Mouse (Mus musculus) stomach, postnatal 0 days (tissue): ENCODE results near the gene Gcc2. TPM values are rescaled to one million over a fixed set of nuclear protein-coding genes. Genes with fewer than 3 reads are reported as not detected.

ENCODE experiments used
- ATAC-seq: fragments of 200-750 bp; cut with Nextera tagmentation; 2 replicates; pipeline ENCODE4 v1.8.0; 2017; ENCODE audit not compliant: low FRiP score, low TSS enrichment
- DNase-seq: peaks from one replicate; pipeline ENCODE4 v3.0.0-alpha.2; 2016; ENCODE audit warnings: low spot score
- H3K27ac ChIP-seq: fragments of 300-500 bp; sonication (generic); replicated peaks from 2 replicates; pipeline ENCODE4 v1.5.1; 2014; ENCODE audit warnings: mild to moderate bottlenecking, control low read depth
- H3K27me3 ChIP-seq: fragments of 300-500 bp; sonication (generic); 2 replicates; pipeline ENCODE4 v1.6.1; 2014; ENCODE audit warnings: low read length; ENCODE audit not compliant: control insufficient read depth, insufficient read depth
- H3K36me3 ChIP-seq: fragments of 300-500 bp; sonication (generic); 2 replicates; pipeline ENCODE4 v1.6.1; 2014; ENCODE audit warnings: low read length, mixed read lengths; ENCODE audit not compliant: control insufficient read depth, insufficient read depth
- H3K4me1 ChIP-seq: fragments of 300-500 bp; sonication (generic); replicated peaks from 2 replicates; pipeline ENCODE4 v1.6.1; 2014; ENCODE audit warnings: antibody characterized with exemption; ENCODE audit not compliant: control insufficient read depth, insufficient read depth
- H3K4me2 ChIP-seq: fragments of 300-500 bp; sonication (generic); replicated peaks from 2 replicates; pipeline ENCODE4 v1.6.1; 2014; ENCODE audit warnings: low read depth, mild to moderate bottlenecking, control low read depth, moderate library complexity
- H3K4me3 ChIP-seq: fragments of 300-500 bp; sonication (generic); 2 replicates; pipeline ENCODE4 v1.5.1; 2014; ENCODE audit warnings: low read depth, low read length, control low read depth
- H3K9ac ChIP-seq: fragments of 300-500 bp; sonication (generic); 2 replicates; pipeline ENCODE4 v1.6.1; 2014; ENCODE audit warnings: mild to moderate bottlenecking, low read length, control low read depth, mixed read lengths
- H3K9me3 ChIP-seq: fragments of 300-500 bp; sonication (generic); 2 replicates; pipeline ENCODE4 v1.6.1; 2016; ENCODE audit warnings: low read length; ENCODE audit not compliant: control insufficient read depth
- CTCF ChIP-seq: IDR thresholded peaks from 2 replicates; pipeline ENCODE4 v1.5.1; 2016; ENCODE audit warnings: antibody characterized with exemption, low read depth, mild to moderate bottlenecking, moderate library complexity
- EP300 ChIP-seq: optimal IDR thresholded peaks from 2 replicates; pipeline ENCODE3; 2016; ENCODE audit warnings: antibody characterized with exemption
- WGBS: fragments of 180-500 bp; shearing (Covaris S2); extraction: QIAGEN DNeasy Blood & Tissue Kit; methylation state at CpG from one replicate; pipeline ENCODE4 v1.1.7; 2014; 5-methylcytosine and 5-hydroxymethylcytosine counted together
- polyA plus RNA-seq: library from polyadenylated mRNA; unstranded; fragments of >200 nt; fragmentation: Nextera tagmentation; extraction: Ambion mirVana; gene quantifications from 2 replicates; pipeline ENCODE4 v1.2.1, GENCODE M21; 2015

Gene Gcc2
- polyA plus RNA-seq, 1 experiment from 2014 or later = 65.7 TPM

GRCm38 (mm10) chr10:58310791-58311190 lies 55.5 kb downstream of the Gcc2 start:
- Histone ChIP-seq H3K9ac (no peak overlapping the region), H3K4me3 (no peak overlapping the region), H3K36me3 (peaks cover 6% of the 10 kb centered on the region), H3K4me2 (no peak overlapping the region), H3K9me3 (no peaks in the 10 kb centered on the region), H3K27me3 (no peaks in the 10 kb centered on the region), H3K27ac (no peak overlapping the region), H3K4me1 (no peaks in the 10 kb centered on the region)
- WGBS = 65% methylated on average over 1 of the region's 1 CpGs
- DNase-seq = no peak
- peak; percentile 40; the same call in 1 of the 2 replicates for ATAC-seq
- no peak for TF ChIP-seq CTCF
- no peak for TF ChIP-seq EP300

GRCm38 (mm10) chr10:58312887-58313286 lies 57.6 kb downstream of the Gcc2 start:
- Histone ChIP-seq H3K4me3 (no peak overlapping the region), H3K9ac (no peak overlapping the region), H3K27ac (no peak overlapping the region), H3K27me3 (no peaks in the 10 kb centered on the region), H3K9me3 (no peaks in the 10 kb centered on the region), H3K4me1 (no peaks in the 10 kb centered on the region), H3K4me2 (no peak overlapping the region), H3K36me3 (peaks cover 2% of the 10 kb centered on the region)
- no peak for ATAC-seq
- 95% methylated on average over 5 of the region's 5 CpGs for WGBS
- no peak for DNase-seq
- TF ChIP-seq CTCF (peak; percentile 41; the same call in 1 of the 2 replicates), EP300 (no peak)

GRCm38 (mm10) chr10:58320881-58321280 lies 65.6 kb downstream of the Gcc2 start:
- Histone ChIP-seq H3K36me3 (no peaks in the 10 kb centered on the region), H3K9ac (no peak overlapping the region), H3K9me3 (no peaks in the 10 kb centered on the region), H3K27me3 (no peaks in the 10 kb centered on the region), H3K27ac (no peak overlapping the region), H3K4me3 (no peak overlapping the region), H3K4me1 (0 out of 2 replicates have a peak, but pooled peaks cover 3% of the 10 kb centered on the region), H3K4me2 (no peak overlapping the region)
- DNase-seq = no peak
- ATAC-seq = no peak
- 71% methylated on average over 3 of the region's 3 CpGs for WGBS
- no peak for TF ChIP-seq EP300

- no peak for DNase-seq
- ATAC-seq = no peak
- 21% methylated on average over 6 of the region's 6 CpGs for WGBS
- H3K27ac ChIP-seq = peak overlapping the region; percentile 88
- H3K9me3 ChIP-seq = no peaks in the 10 kb centered on the region
- no peaks in the 10 kb centered on the region for H3K27me3 ChIP-seq
- H3K9ac ChIP-seq = peak overlapping the region; percentile 41; the same call in 1 of the 2 replicates
- H3K4me3 ChIP-seq = peak overlapping the region; percentile 62
- no peaks in the 10 kb centered on the region for H3K36me3 ChIP-seq
- TF ChIP-seq CTCF (no peak), EP300 (no peak)
- peak overlapping the region; percentile 52 for H3K4me2 ChIP-seq
- 0 out of 2 replicates have a peak, but pooled peaks cover 3% of the 10 kb centered on the region for H3K4me1 ChIP-seq
Observed at GRCm38 (mm10) chr10:58322361-58323027, 67.2 kb downstream of the Gcc2 start.

GRCm38 (mm10) chr10:58323028-58323991 lies 68.0 kb downstream of the Gcc2 start, which contains the start of gene Lims1:
TSS of gene Lims1 (plus strand) at chr10:58323466.
- peak within 1 kb of the TSS; percentile 52 for H3K4me2 ChIP-seq
- DNase-seq (peak; percentile 100), ATAC-seq (peak; percentile 98)
- peak within 1 kb of the TSS; percentile 95 for H3K27ac ChIP-seq
- WGBS = under 1% methylated on average over 75 of the region's 86 CpGs
- no peaks in the 10 kb centered on the region for H3K9me3 ChIP-seq
- H3K4me3 ChIP-seq = peak within 1 kb of the TSS; percentile 62
- 0 out of 2 replicates have a peak, but pooled peaks cover 3% of the 10 kb centered on the region for H3K4me1 ChIP-seq
- no peaks in the 10 kb centered on the region for H3K36me3 ChIP-seq
- H3K27me3 ChIP-seq = no peaks in the 10 kb centered on the region
- peak within 1 kb of the TSS; percentile 79 for H3K9ac ChIP-seq
- TF ChIP-seq EP300 (no peak), CTCF (0 out of 2 replicates have a peak, but pooled peaks have one; percentile 6)
